Comparison of ENCODE assay signal across 8 mouse cellular contexts in the genomic region with DNA sequence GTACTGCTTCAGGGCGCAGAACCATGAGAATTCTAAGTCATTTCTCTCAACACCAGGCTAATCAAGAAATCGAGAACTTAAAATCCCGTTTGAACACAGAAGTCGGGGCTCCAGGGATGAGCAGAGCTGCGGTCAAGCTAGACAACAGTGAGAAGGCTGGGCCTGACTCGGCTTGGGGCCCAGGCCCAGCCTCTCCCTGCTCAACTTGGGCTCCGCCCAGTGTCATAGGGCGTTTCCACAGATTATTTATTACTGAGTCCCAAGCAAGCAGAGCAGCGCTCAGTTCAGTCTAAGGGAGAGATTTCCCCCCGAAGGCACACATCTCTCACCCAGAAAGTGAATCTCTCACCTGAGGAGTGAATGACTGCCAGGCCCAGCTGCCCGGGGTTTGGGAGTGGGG. TPM values are rescaled to one million over a fixed set of nuclear protein-coding genes. Genes with fewer than 3 reads are reported as not detected.
DNase-seq lines count a peak whose midpoint lies in the region; ATAC-seq lines count a peak whose summit lies in the region.

No protein-coding gene starts in this region.

- DNase-seq in spleen, postnatal 10 days (ENCODE audit: low spot score in 2 of 2): peak; percentile 60 to 81
- no peak for DNase-seq in spleen, adult 12 weeks (ENCODE audit: low spot score)
- DNase-seq in heart, postnatal 14 days: peak; percentile 50 to 64
- DNase-seq in yolk sac, embryonic 10.5 days (ENCODE audit: low spot score): peak; percentile 43
- DNase-seq in left cerebral cortex, adult 9 months (ENCODE audit: low spot score in 2 of 2): no peak
- no peak for DNase-seq in forebrain, embryonic 14.5 days (ENCODE audit: low spot score)

- no peaks in the 10 kb centered on the region for H3K27me3 ChIP-seq in liver, embryonic 15.5 days
- no peaks in the 10 kb centered on the region for H3K27me3 ChIP-seq in forebrain, embryonic 14.5 days (replicated peaks; ENCODE audit: control insufficient read depth, insufficient read depth, low read length)
- no peaks in the 10 kb centered on the region for H3K27me3 ChIP-seq in forebrain, embryonic 15.5 days

- peak overlapping the region; percentile 48 for H3K9ac ChIP-seq in liver, embryonic 15.5 days
- no peak overlapping the region for H3K9ac ChIP-seq in forebrain, embryonic 14.5 days (ENCODE audit: low read length)
- H3K9ac ChIP-seq in forebrain, embryonic 15.5 days (replicated peaks): no peak overlapping the region

- H3K27ac ChIP-seq in liver, embryonic 15.5 days (replicated peaks): peak overlapping the region; percentile 89
- H3K27ac ChIP-seq in forebrain, embryonic 14.5 days (ENCODE audit: low read depth, low read length): no peak overlapping the region
- H3K27ac ChIP-seq in forebrain, embryonic 15.5 days (replicated peaks): no peak overlapping the region

- H3K4me3 ChIP-seq in liver, embryonic 15.5 days (replicated peaks): peak overlapping the region; percentile 38
- no peak overlapping the region for H3K4me3 ChIP-seq in forebrain, embryonic 14.5 days (ENCODE audit: low read depth, low read length)
- H3K4me3 ChIP-seq in forebrain, embryonic 15.5 days: no peak overlapping the region

- H3K4me1 ChIP-seq in liver, embryonic 15.5 days (replicated peaks): peaks cover 99% of the 10 kb centered on the region
- H3K4me1 ChIP-seq in forebrain, embryonic 14.5 days (ENCODE audit: control insufficient read depth, insufficient read depth, low read length): no peaks in the 10 kb centered on the region
- no peaks in the 10 kb centered on the region for H3K4me1 ChIP-seq in forebrain, embryonic 15.5 days

- peak overlapping the region; percentile 72 for H3K4me2 ChIP-seq in liver, embryonic 15.5 days
- no peak overlapping the region for H3K4me2 ChIP-seq in forebrain, embryonic 14.5 days (ENCODE audit: low read length)
- no peak overlapping the region for H3K4me2 ChIP-seq in forebrain, embryonic 15.5 days (replicated peaks)

- H3K9me3 ChIP-seq in liver, embryonic 15.5 days (replicated peaks): no peaks in the 10 kb centered on the region
- no peaks in the 10 kb centered on the region for H3K9me3 ChIP-seq in forebrain, embryonic 14.5 days (replicated peaks; ENCODE audit: control insufficient read depth, low read length)
- H3K9me3 ChIP-seq in forebrain, embryonic 15.5 days: no peaks in the 10 kb centered on the region

- ATAC-seq in liver, embryonic 15.5 days (ENCODE audit: insufficient read depth): peak; percentile 91
- no peak for ATAC-seq in forebrain, embryonic 14.5 days
- no peak for ATAC-seq in forebrain, embryonic 15.5 days (replicated peaks)

- H3K36me3 ChIP-seq in liver, embryonic 15.5 days (replicated peaks): peaks cover 22% of the 10 kb centered on the region
- no peaks in the 10 kb centered on the region for H3K36me3 ChIP-seq in forebrain, embryonic 14.5 days (ENCODE audit: control insufficient read depth, insufficient read depth, low read length)
- H3K36me3 ChIP-seq in forebrain, embryonic 15.5 days: no peaks in the 10 kb centered on the region

- WGBS in liver, embryonic 15.5 days (ENCODE audit: insufficient replicate concordance): 13% methylated on average over 11 of the region's 11 CpGs
- 83% methylated on average over 11 of the region's 11 CpGs for WGBS in forebrain, embryonic 14.5 days
- 85% methylated on average over 11 of the region's 11 CpGs for WGBS in forebrain, embryonic 15.5 days

- intact Hi-C loops in heart, postnatal 14 days (cut with DNase I): no loop called here

RNA-seq across cellular contexts. Expression of gene Emilin2, which starts 52.1 kb away (rescaled TPM):
- 100 to 1,000 TPM; 107 to 118 TPM for total RNA-seq in heart, postnatal 14 days (2021)
- 23.9 and 29.7 TPM in 2 replicates for polyA plus RNA-seq in liver, embryonic 15.5 days (2015; fragmentation: Nextera tagmentation; extraction: Ambion mirVana)
- polyA plus RNA-seq in forebrain, embryonic 14.5 days (2014; fragmentation: Nextera tagmentation; extraction: Ambion mirVana): 0.72 and 0.80 TPM in 2 replicates
- polyA plus RNA-seq in forebrain, embryonic 15.5 days (2015; fragmentation: Nextera tagmentation; extraction: Ambion mirVana): 0.92 and 1.1 TPM in 2 replicates

Comparison
In these comparisons a context has a peak if more than half of its experiments do, and no peak if none do; other contexts are left out.
1. DNase-seq: peak in spleen, postnatal 10 days (2 of 2), heart, postnatal 14 days (2 of 2) and yolk sac, embryonic 10.5 days (single experiment); none in spleen, adult 12 weeks (single experiment), left cerebral cortex, adult 9 months (0 of 2) and forebrain, embryonic 14.5 days (single experiment).
2. RNA of gene Emilin2, which starts 52.1 kb away (polyA plus RNA-seq): 23.9 to 29.7 TPM in liver, embryonic 15.5 days; 0.92 to 1.1 TPM in forebrain, embryonic 15.5 days and 0.72 to 0.80 TPM in forebrain, embryonic 14.5 days; every median in the first group is over 10 times any median in the second.